Mouse (Mus musculus) heart, adult 2 months (tissue): ENCODE measurements at regions not wholly inside any gene's neighbourhood (a gene's known extent, or its start where the extent isn't known, plus 50 kb on each side); places are given as distances from the start of the nearest gene placed in this dataset.
A peak's percentile ranks its signal among the peaks of the same experiment; 100 is the strongest.

ENCODE experiments used
- CTCF ChIP-seq: fragments of 200-600 bp; IDR thresholded peaks from 2 replicates; pipeline ENCODE4 v1.8.1; 2022; ENCODE audit warnings: antibody characterized with exemption, mild to moderate bottlenecking, moderate library complexity
- EP300 ChIP-seq: fragments of 200-500 bp; IDR thresholded peaks from 2 replicates; pipeline ENCODE4 v1.6.1; 2011; ENCODE audit warnings: low read depth, low read length, control low read depth; ENCODE audit not compliant: insufficient read depth
- POLR2A ChIP-seq: fragments of 200-500 bp; IDR thresholded peaks from 2 replicates; pipeline ENCODE4 v1.6.1; 2011; ENCODE audit warnings: mild to moderate bottlenecking, low read depth, low read length, control low read depth; ENCODE audit not compliant: insufficient read depth

DNA sequence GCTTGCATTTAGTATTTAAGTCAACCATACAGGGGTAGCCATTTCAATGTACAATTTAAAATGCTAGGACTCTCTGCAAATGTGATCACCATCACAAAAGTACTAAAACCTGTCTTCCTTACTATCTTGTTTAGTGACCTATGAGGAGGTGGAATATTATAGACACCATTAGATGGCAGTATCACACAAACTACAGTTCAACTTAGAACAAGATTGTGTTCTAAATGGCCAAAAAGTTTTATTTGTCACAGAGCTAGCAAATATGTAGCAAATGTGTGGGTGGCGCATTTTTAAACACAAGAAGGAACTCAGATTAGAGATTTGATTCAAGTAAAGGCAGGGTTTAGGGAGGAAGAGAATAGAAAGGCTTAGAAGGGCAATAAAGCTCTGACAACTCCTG is 189.4 kb upstream of the Ednrb start:
- TF ChIP-seq CTCF (peak; percentile 59), POLR2A (no peak), EP300 (no peak)
